Mouse (Mus musculus): ENCODE measurements around the gene Dip2a.
A peak's percentile ranks its signal among the peaks of the same experiment; 100 is the strongest.

Dip2a gene

DNA sequence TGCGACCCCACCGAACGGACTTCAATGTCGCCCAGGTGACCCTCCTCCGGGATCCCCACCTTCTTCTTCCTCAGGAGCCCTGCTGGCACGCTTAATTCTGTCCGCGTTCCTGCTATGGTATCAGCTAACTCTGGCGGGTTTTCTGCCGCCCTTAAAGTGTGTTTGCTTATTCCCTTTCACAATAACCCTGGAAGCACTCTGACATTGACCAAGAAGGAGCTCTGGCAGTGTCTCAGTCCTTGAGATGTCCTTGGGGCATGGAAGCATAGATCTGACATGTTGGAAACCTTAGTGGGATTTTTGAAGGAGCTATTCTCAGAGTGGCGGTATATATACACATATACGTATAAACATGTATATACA is 430 bp upstream of the Dip2a start:
- no peaks in the 10 kb centered on the region for H3K36me3 ChIP-seq (ENCODE audit: control insufficient read depth, insufficient read depth, low read length, poor library complexity, severe bottlenecking)
- H3K27me3 ChIP-seq (ENCODE audit: control insufficient read depth, insufficient read depth, low read length, poor library complexity, severe bottlenecking), result no peaks in the 10 kb centered on the region
- DNase-seq (ENCODE audit: low read depth, low spot score), result no peak

DNA sequence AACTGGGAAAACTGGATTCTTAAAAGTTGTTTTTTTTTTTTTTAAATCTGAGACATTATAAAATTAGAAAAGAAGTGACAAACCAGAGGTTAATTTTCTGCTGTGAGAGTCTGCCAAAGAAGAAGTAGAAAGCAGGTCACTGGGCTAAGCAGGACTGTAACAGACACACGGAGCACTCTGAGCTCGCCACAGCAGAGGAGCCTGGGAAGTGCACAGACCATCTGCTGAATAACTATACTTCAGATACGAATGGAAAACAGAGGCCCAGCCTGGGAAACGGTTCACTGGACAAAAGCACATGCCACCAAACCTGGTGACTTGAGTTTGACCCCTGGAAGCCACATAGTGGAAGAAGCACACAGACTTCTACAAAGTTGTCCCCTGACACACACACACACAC is 10.7 kb downstream of the Dip2a start:
- peak; percentile 7 for DNase-seq (ENCODE audit: low read depth, low spot score)
- Histone ChIP-seq H3K27me3 (ENCODE audit: control insufficient read depth, insufficient read depth, low read length, poor library complexity, severe bottlenecking) (no peaks in the 10 kb centered on the region), H3K36me3 (ENCODE audit: control insufficient read depth, insufficient read depth, low read length, poor library complexity, severe bottlenecking) (no peaks in the 10 kb centered on the region)

- no peak for DNase-seq (ENCODE audit: low read depth, low spot score)
- Histone ChIP-seq H3K27me3 (ENCODE audit: control insufficient read depth, insufficient read depth, low read length, poor library complexity, severe bottlenecking) (no peaks in the 10 kb centered on the region), H3K36me3 (ENCODE audit: control insufficient read depth, insufficient read depth, low read length, poor library complexity, severe bottlenecking) (no peaks in the 10 kb centered on the region)
These were observed 13.1 kb downstream of the Dip2a start for GRCm38 (mm10) chr10:76332040-76332439.

DNA sequence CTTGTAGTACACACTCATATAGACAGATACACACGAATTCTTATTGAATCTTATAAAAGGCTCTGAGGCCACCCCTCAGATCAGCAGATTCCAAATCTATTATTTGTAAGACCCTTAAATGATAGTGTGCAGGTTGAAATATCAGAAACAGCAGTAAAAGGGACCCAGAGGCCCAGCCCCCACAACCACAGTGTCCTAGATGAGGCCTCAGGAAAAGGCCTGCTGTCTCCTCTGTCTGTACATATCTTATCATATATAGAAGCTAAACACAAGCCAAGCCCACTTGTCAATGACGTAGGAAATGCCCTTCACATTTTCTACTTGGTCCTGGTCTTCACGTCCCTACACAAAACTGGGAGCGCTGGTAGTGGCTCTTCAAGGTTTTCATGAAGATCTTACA is 16.0 kb downstream of the Dip2a start:
- Histone ChIP-seq H3K27me3 (ENCODE audit: control insufficient read depth, insufficient read depth, low read length, poor library complexity, severe bottlenecking) (no peaks in the 10 kb centered on the region), H3K36me3 (ENCODE audit: control insufficient read depth, insufficient read depth, low read length, poor library complexity, severe bottlenecking) (no peaks in the 10 kb centered on the region)
- DNase-seq (ENCODE audit: low read depth, low spot score), result no peak

- no peaks in the 10 kb centered on the region for H3K27me3 ChIP-seq (ENCODE audit: control insufficient read depth, insufficient read depth, low read length, poor library complexity, severe bottlenecking)
- DNase-seq (ENCODE audit: low read depth, low spot score), result no peak
These were observed 16.5 kb downstream of the Dip2a start for GRCm38 (mm10) chr10:76328574-76328973.

DNA sequence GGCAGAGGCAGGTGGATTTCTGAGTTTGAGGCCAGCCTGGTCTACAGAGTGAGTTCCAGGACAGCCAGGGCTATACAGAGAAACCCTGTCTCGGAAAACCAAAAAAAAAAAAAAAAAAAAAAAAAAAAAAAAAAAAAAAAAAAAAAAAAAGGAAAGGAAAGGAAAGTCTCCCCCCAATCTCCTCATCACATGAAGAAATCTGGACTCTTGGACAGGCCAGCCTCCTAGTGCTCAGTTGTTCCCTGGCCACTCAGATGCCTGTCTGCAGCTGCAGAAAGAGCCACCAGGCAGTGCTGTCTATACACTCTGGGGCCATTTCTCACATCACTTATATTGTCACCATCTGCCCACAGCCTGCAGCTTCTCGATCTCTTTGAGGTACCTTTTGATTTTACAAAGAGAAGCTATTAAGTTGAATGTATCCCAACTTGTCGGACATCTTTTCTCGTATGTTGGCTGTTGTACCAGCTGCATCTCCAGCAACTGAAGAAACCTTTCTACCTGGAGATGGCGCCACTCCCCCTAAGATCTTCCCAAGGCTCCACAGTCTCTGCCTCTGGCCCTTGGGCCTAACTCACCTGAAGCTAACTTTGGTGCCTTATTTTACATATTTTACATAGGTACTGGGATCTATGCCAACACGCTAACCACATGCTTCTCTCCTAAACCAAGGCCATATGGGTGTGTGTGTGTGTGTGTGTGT is 18.6 kb downstream of the Dip2a start:
- Histone ChIP-seq H3K36me3 (ENCODE audit: control insufficient read depth, insufficient read depth, low read length, poor library complexity, severe bottlenecking) (no peaks in the 10 kb centered on the region), H3K27me3 (ENCODE audit: control insufficient read depth, insufficient read depth, low read length, poor library complexity, severe bottlenecking) (no peaks in the 10 kb centered on the region)
- peak; percentile 77 for DNase-seq (ENCODE audit: low read depth, low spot score)

More at GRCm38 (mm10) chr10:76328574-76328973, 16.5 kb downstream of the Dip2a start:
- no peaks in the 10 kb centered on the region for H3K36me3 ChIP-seq (ENCODE audit: control insufficient read depth, insufficient read depth, low read length, poor library complexity, severe bottlenecking)

DNA sequence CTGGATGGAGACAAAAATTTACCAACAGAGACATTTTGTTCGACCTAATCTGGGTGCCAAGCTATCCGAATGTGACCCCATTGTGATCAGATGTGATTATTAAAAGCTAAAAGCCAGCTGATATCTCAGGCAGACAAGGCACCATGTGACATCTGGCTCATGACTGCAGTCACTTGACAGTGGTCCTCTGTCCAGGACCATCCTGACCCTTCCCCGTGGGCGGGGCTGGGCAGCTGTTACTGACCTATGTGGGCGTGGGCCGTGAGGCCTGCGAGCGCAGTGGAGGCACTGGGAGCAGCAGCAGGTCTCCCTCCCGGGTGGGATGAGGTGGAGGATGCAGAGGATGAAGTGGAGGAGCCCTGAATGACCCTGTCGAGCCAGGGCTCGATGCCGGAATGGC is 27.5 kb downstream of the Dip2a start:
- Histone ChIP-seq H3K27me3 (ENCODE audit: control insufficient read depth, insufficient read depth, low read length, poor library complexity, severe bottlenecking) (no peaks in the 10 kb centered on the region), H3K36me3 (ENCODE audit: control insufficient read depth, insufficient read depth, low read length, poor library complexity, severe bottlenecking) (peaks cover 3% of the 10 kb centered on the region; the same call in 1 of the 2 replicates)
- no peak for DNase-seq (ENCODE audit: low read depth, low spot score)

DNA sequence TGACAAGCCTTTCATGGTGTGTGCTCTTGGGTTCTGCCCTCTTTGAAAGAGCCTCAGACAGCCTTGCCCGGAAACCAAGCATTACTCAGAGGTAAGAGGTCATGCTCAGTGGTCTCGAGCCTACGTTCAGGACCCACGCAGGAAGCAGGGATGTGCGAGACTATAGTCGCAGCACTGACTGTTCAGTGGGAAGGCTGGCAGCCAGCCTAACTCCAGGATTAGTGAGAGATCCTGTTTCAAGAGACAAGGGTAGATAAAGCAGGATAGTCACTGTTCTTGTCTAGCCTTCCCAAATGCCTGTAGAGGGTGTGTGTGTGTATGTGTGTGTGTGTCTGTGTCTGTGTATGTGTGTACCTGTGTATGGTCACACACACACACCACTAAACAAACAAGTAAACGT is 28.9 kb downstream of the Dip2a start:
- no peaks in the 10 kb centered on the region for H3K27me3 ChIP-seq (ENCODE audit: control insufficient read depth, insufficient read depth, low read length, poor library complexity, severe bottlenecking)
- DNase-seq (ENCODE audit: low read depth, low spot score), result no peak

DNA sequence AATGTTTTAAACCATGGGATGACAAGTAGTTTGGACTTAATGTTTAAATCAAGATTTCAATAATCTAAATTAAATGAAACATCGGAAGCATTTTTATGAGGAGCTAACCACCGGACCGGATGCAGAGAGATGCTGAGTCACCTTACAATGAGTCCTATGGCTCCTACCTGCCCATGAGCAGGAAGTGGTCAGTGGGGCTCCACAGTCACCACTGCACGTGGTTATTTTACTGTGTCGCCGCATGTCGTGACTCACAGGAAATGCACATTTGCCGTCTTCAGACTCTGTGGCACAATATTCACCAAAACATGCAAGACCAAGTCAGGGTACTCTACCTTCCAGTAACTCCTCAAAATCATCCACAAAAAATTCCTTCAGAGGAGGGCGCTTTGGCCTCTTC is 38.4 kb downstream of the Dip2a start:
- DNase-seq (ENCODE audit: low read depth, low spot score), result peak; percentile 37
- Histone ChIP-seq H3K27me3 (ENCODE audit: control insufficient read depth, insufficient read depth, low read length, poor library complexity, severe bottlenecking) (no peaks in the 10 kb centered on the region), H3K36me3 (ENCODE audit: control insufficient read depth, insufficient read depth, low read length, poor library complexity, severe bottlenecking) (no peaks in the 10 kb centered on the region; the same call in 1 of the 2 replicates)

More for the DNA sequence above, 28.9 kb downstream of the Dip2a start:
- H3K36me3 ChIP-seq (ENCODE audit: control insufficient read depth, insufficient read depth, low read length, poor library complexity, severe bottlenecking), result peaks cover 3% of the 10 kb centered on the region; the same call in 1 of the 2 replicates

- Histone ChIP-seq H3K36me3 (ENCODE audit: control insufficient read depth, insufficient read depth, low read length, poor library complexity, severe bottlenecking) (no peaks in the 10 kb centered on the region; the same call in 1 of the 2 replicates), H3K27me3 (ENCODE audit: control insufficient read depth, insufficient read depth, low read length, poor library complexity, severe bottlenecking) (no peaks in the 10 kb centered on the region)
- DNase-seq (ENCODE audit: low read depth, low spot score), result no peak
These were observed 45.0 kb downstream of the Dip2a start for GRCm38 (mm10) chr10:76300133-76300532.

- DNase-seq (ENCODE audit: low read depth, low spot score), result no peak
- Histone ChIP-seq H3K27me3 (ENCODE audit: control insufficient read depth, insufficient read depth, low read length, poor library complexity, severe bottlenecking) (no peaks in the 10 kb centered on the region), H3K36me3 (ENCODE audit: control insufficient read depth, insufficient read depth, low read length, poor library complexity, severe bottlenecking) (no peaks in the 10 kb centered on the region; the same call in 1 of the 2 replicates)
These were observed 51.9 kb downstream of the Dip2a start for GRCm38 (mm10) chr10:76293222-76293621.

GRCm38 (mm10) chr10:76289936-76290671 is 55.0 kb downstream of the Dip2a start:
- Histone ChIP-seq H3K27me3 (ENCODE audit: control insufficient read depth, insufficient read depth, low read length, poor library complexity, severe bottlenecking) (no peaks in the 10 kb centered on the region), H3K36me3 (ENCODE audit: control insufficient read depth, insufficient read depth, low read length, poor library complexity, severe bottlenecking) (no peaks in the 10 kb centered on the region)
- DNase-seq (ENCODE audit: low read depth, low spot score), result no peak

DNA sequence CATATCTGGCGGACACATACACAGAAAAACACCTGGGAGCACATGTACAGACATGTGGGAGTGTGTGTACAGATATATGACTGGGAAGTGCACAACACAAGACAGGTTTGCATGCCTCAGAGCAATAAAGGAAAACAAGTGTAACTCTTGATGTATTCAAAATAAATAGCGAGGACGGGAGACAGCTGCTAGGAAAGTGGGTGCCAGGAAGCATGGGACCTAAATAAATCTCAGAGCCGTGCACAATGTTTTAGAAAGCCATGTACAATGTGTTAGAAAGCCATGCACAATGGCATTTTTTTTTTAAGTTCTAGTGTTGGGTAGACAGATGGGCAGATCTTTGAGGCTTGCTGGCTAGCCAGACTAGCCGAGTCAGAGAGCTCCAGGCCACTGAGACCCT is 56.0 kb downstream of the Dip2a start:
- no peaks in the 10 kb centered on the region for H3K27me3 ChIP-seq (ENCODE audit: control insufficient read depth, insufficient read depth, low read length, poor library complexity, severe bottlenecking)
- no peaks in the 10 kb centered on the region for H3K36me3 ChIP-seq (ENCODE audit: control insufficient read depth, insufficient read depth, low read length, poor library complexity, severe bottlenecking)
- DNase-seq (ENCODE audit: low read depth, low spot score), result no peak

DNA sequence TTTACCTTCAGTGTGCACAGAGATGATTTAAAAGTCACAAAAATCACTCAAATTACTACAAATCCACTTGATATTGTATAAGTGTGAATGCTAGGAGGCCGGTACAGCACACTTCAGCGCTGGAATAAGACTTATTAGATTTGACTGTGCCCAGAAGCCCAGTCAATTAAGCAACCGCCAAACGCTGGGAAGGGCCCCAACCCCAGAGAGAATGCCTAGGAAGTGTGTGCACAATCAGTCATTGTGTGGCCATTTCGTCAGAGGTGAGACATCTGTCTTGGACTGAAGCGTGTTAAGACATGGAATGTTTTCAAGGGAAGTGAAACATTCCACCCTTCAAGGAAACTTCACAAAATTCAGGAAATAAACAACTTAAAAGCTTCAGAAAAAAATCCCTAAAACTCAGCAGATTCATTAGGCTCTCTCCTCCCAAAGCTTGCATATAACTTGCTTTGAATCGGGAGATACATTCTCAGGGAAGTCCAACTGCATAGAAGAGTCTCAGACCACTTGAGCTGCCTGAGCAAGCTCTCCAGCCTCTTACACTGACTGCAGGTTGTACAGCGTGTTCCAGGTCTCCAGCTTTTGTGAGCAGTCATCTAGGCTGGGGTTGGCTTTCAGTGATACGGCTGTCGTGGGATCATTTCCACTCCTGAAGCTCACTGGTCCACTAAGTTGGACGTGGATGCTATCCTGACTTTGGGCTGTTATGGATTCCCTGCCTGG is 56.7 kb downstream of the Dip2a start:
- DNase-seq (ENCODE audit: low read depth, low spot score), result no peak
- no peaks in the 10 kb centered on the region for H3K36me3 ChIP-seq (ENCODE audit: control insufficient read depth, insufficient read depth, low read length, poor library complexity, severe bottlenecking)
- no peaks in the 10 kb centered on the region for H3K27me3 ChIP-seq (ENCODE audit: control insufficient read depth, insufficient read depth, low read length, poor library complexity, severe bottlenecking)

- no peak for DNase-seq (ENCODE audit: low read depth, low spot score)
- H3K36me3 ChIP-seq (ENCODE audit: control insufficient read depth, insufficient read depth, low read length, poor library complexity, severe bottlenecking), result no peaks in the 10 kb centered on the region; the same call in 1 of the 2 replicates
- H3K27me3 ChIP-seq (ENCODE audit: control insufficient read depth, insufficient read depth, low read length, poor library complexity, severe bottlenecking), result no peaks in the 10 kb centered on the region
These were observed 66.5 kb downstream of the Dip2a start for GRCm38 (mm10) chr10:76278541-76279097.
